Mouse (Mus musculus) adrenal gland, postnatal 25 days (tissue): ENCODE results near the gene Kel. TPM values are rescaled to one million over a fixed set of nuclear protein-coding genes. Genes with fewer than 3 reads are reported as not detected.

Experiments used
- DNase-seq: peaks from one replicate; pipeline ENCODE4 v3.0.0; 2021; ENCODE audit warnings: mixed read lengths
- total RNA-seq: library from RNA; stranded (reverse); gene quantifications from 2 replicates; pipeline ENCODE4 v1.2.3, GENCODE M21; 2021

Kel gene
- total RNA-seq, 1 experiment from 2014 or later, result not detected

DNA sequence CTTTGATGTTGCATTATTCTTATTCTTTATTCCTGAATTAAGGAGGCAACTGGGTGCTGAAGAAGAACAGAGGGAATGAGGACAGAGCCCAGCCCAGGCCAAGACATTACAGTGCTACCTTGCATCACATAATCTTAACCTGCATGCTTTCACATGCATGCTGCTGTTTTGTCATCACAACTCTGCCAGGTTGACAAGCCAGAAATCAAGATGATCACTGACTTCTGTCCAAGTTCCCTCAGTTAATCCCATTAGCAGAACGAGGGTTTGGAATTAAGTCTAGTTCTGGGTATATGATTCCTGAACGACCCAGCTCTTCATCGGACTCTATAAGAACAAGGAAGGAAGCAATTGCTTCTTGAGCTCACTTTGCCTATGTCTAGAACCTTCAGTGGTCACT is 57.9 kb downstream of the Kel start:
- DNase-seq, result no peak

DNA sequence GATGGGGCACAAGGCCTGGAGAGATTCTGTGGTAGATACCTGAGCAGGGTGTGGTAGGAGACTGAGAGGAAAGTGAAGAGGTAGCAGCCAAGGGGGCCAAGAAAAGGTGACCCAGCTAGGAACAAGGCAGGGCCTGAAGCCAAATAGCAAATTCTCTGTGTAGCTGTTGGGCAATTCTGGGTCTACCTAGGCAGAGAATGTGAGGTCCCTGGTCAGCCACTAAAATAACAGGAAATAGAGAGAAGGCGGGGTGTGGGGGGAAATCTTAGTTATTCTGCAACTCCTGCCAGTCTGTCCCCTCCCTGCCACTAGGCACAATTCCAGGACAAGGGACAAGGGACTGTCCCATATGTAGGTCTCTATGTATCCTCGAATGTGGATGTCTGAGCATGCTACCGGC is 60.9 kb downstream of the Kel start:
- DNase-seq, result no peak

DNA sequence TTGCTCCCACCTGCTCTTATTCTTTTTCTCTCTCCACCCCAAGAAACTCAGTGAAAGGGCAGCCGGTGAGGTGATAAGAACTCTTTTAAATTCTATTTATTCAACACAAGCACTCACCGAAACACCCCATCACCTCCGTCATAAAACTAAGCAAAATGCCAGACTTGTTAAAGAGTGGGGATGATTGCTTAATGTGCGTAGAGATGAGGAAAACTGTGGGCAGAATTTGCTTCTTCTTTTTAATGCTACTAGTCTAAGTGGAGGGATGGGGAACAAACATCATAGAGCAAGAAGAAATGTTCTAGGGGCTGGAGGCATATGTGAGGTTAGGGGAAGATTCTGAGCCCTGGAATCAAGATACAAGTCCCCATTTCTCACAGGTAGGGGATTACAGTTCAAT is 61.4 kb downstream of the Kel start:
- DNase-seq, result no peak

DNA sequence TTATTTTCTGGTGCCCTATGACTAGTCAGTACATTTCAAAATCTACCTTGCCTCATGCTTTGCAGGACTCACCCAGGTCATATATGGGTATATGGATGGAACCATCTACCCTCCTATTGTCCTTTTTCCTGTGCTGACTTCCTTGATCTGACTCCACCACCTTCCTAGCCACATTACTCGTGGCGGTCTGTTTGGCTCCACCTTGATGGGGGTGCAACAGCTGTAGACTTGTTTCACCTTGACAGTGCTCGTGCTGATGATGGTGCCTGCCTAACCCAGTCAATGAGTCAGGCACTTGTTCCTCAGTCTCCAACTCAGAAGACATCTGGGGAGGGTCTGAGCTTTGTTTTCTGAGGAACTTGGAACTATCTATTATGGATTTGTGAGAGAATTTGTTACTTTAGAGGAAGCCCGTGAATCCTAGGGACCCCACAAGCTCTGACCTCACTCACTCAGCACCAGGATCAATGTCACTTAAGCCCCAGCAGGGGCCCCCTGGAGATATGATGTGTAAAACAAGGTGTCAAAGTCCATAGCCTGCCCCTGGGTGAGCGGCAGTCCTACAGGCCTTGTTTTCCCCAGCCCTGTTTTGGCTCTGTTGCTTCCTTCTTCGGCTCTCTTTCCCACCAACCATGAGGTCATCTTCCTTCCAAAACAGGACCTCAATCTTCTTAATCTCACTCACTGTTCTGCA is 62.8 kb downstream of the Kel start:
- DNase-seq, result no peak

DNA sequence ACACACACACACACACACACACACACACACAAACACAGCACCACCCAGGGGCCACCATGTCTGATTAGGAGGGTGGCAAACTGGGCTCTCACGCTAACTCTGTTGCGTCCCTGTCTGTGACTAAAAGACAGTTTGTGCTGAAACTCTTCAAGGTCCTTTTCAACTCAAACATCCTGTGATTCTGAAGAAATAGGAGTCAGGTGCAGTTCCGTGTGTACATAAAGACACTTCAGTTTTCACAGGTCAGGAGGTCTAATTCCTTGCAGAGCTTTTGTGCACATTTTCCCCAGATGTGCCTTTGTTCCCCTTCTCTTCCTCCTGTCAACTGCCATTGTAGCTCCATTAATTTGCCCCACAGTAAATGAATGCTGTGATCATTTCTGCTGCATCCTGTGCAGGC is 63.7 kb downstream of the Kel start:
- no peak for DNase-seq

DNA sequence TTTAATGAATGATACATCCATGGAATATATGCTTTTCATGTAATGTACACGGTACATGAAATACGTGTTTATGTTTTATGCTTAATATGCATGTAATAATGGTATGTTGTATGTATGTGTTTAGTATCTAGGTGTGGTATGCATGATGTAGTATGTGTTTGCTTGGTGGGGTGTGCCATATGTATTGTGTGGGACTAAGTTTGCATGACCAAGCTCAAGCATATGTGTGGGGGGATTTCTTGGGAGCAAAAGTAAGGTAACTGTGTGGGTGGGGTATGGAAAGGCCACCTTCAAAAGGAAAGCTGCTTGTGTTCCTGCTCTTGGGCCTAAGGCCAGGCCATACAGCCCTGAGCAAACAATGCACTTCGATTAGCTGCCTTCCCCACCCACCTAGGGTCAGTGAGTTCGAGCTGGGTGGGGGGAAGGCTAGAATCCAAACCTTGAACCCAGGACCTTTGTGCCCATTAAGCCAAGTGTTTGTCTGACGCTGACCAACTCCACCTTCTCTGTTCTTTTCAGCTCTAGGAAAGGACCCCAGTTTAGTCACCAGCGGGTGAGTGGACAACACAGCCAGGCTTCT is 66.1 kb downstream of the Kel start:
- no peak for DNase-seq

DNA sequence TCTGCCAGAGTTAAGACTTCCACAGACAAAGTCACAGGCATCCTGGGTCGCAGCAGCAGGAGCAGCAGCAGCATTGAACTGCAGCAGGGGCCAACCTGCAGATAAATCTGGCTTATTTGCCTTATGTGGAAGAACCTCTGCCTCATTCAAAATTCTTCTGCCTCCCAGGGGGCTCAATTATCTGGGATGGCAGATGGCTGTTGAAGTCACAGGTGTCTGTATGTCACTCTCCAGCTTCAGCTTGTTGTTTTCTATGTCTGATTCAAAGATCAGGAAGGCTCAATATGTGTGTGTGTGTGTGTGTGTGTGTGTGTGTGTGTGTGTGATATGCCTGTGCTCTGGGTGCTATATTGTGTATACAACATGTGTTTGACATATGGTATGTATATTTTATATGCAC is 66.7 kb downstream of the Kel start:
- DNase-seq, result no peak

Other genes with a start within 250 kb of the Kel start
- gene Prss1, start 245.4 kb downstream of the Kel start, total RNA-seq, result not detected in 2 replicates
- not detected in 2 replicates for gene Prss2, start 182.6 kb downstream of the Kel start, total RNA-seq
- gene Ephb6, start 98.9 kb downstream of the Kel start, total RNA-seq, result 24.7 and 30.3 TPM in 2 replicates
- gene Trpv6, start 67.9 kb downstream of the Kel start, total RNA-seq, result not detected in 2 replicates
- gene Trpv5, start 23.6 kb downstream of the Kel start, total RNA-seq, result not detected in 2 replicates
- gene Llcfc1, start 19.9 kb downstream of the Kel start, total RNA-seq, result not detected in 2 replicates
- gene Olfr459, start 70.8 kb upstream of the Kel start, total RNA-seq, result not detected in 2 replicates
- gene Pip, start 143.2 kb upstream of the Kel start, total RNA-seq, result not detected in 2 replicates
- not detected in 2 replicates for gene Sval2, start 148.7 kb upstream of the Kel start, total RNA-seq
- not detected in 2 replicates for gene Sval1, start 247.3 kb upstream of the Kel start, total RNA-seq